Mouse (Mus musculus) MEL (cell line): Measurements from ENCODE around the gene C130026I21Rik.
"Not testable (repeated sequence)": the region's sequence is repeated elsewhere in the genome, so short reads cannot be mapped to it uniquely, and the experiment has no call there.

ENCODE experiments used
- CTCF ChIP-seq, 3 experiments: IDR thresholded peaks in 2 of 3; conservative IDR thresholded peaks in 1 of 3; 2 replicates each; pipeline ENCODE4 v1.5.1; 2011 to 2012; ENCODE audit warnings: low read length in 3 of 3, low read depth in 2 of 3, mild to moderate bottlenecking in 2 of 3, improper control_type of control experiment in 1 of 3, inconsistent platforms in 1 of 3, mixed read lengths in 1 of 3, moderate library complexity in 1 of 3; ENCODE audit not compliant: control insufficient read depth in 1 of 3, insufficient read depth in 1 of 3, poor library complexity in 1 of 3, severe bottlenecking in 1 of 3
- EP300 ChIP-seq, 2 experiments: IDR thresholded peaks; 2 replicates each; pipeline ENCODE4 v1.6.1; 2011; ENCODE audit warnings: improper control_type of control experiment in 2 of 2, low read length in 2 of 2, low read depth in 1 of 2, mild to moderate bottlenecking in 1 of 2
- ETS1 ChIP-seq: IDR thresholded peaks from 2 replicates; pipeline ENCODE4 v1.6.1; 2012; ENCODE audit warnings: low read depth, mild to moderate bottlenecking, inconsistent platforms, low read length, improper control_type of control experiment, moderate library complexity
- MEF2A ChIP-seq: IDR thresholded peaks from 2 replicates; pipeline ENCODE4 v1.6.1; 2014; ENCODE audit warnings: low read depth, mild to moderate bottlenecking, inconsistent platforms, low read length, improper control_type of control experiment; ENCODE audit not compliant: poor library complexity, insufficient replicate concordance, severe bottlenecking; ENCODE audit errors: extremely low read depth
- POLR2A ChIP-seq, 2 experiments: IDR thresholded peaks; 2 replicates each; pipeline ENCODE4 v1.6.1; 2011 to 2012; ENCODE audit warnings: low read length in 2 of 2, mild to moderate bottlenecking in 2 of 2, control low read depth in 1 of 2, improper control_type of control experiment in 1 of 2, low read depth in 1 of 2, moderate library complexity in 1 of 2; ENCODE audit not compliant: control insufficient read depth in 1 of 2, insufficient read depth in 1 of 2, poor library complexity in 1 of 2
- POLR2AphosphoS2 ChIP-seq: IDR thresholded peaks from 2 replicates; pipeline ENCODE4 v1.6.1; 2011; ENCODE audit warnings: low read length, improper control_type of control experiment
- POLR2AphosphoS5 ChIP-seq: IDR thresholded peaks from 2 replicates; pipeline ENCODE4 v1.6.1; 2012; ENCODE audit warnings: low read depth, borderline replicate concordance, mild to moderate bottlenecking, inconsistent platforms, low read length, moderate library complexity, mixed read lengths
- TAL1 ChIP-seq: IDR thresholded peaks from 2 replicates; pipeline ENCODE4 v1.6.1; 2012; ENCODE audit warnings: mild to moderate bottlenecking, inconsistent platforms, low read length, moderate library complexity, mixed read lengths
- ZMIZ1 ChIP-seq: IDR thresholded peaks from 2 replicates; pipeline ENCODE4 v1.6.1; 2012; ENCODE audit warnings: low read depth, mild to moderate bottlenecking, inconsistent platforms, low read length, improper control_type of control experiment, moderate library complexity

- not testable (repeated sequence) for TF ChIP-seq CTCF (IDR thresholded peaks at IDR 0.05 in 2 of 3, conservative IDR thresholded peaks at IDR 0.05 in 1 of 3; ENCODE audit: control insufficient read depth in 1 of 3, insufficient read depth in 1 of 3, low read depth in 2 of 3, low read length in 3 of 3, poor library complexity in 1 of 3, severe bottlenecking in 1 of 3); POLR2AphosphoS5; POLR2A (IDR thresholded peaks at IDR 0.05; ENCODE audit: control insufficient read depth in 1 of 2, insufficient read depth in 1 of 2, low read depth in 1 of 2, low read length in 2 of 2, poor library complexity in 1 of 2); ETS1; TAL1; ZMIZ1; MEF2A; POLR2AphosphoS2; EP300 (IDR thresholded peaks at IDR 0.05; ENCODE audit: low read depth in 1 of 2, low read length in 2 of 2)
These were observed 156.3 kb downstream of the C130026I21Rik start for GRCm38 (mm10) chr1:85114078-85114477.
